Comparison of ENCODE assay signal across 8 mouse cellular contexts in the genomic region with DNA sequence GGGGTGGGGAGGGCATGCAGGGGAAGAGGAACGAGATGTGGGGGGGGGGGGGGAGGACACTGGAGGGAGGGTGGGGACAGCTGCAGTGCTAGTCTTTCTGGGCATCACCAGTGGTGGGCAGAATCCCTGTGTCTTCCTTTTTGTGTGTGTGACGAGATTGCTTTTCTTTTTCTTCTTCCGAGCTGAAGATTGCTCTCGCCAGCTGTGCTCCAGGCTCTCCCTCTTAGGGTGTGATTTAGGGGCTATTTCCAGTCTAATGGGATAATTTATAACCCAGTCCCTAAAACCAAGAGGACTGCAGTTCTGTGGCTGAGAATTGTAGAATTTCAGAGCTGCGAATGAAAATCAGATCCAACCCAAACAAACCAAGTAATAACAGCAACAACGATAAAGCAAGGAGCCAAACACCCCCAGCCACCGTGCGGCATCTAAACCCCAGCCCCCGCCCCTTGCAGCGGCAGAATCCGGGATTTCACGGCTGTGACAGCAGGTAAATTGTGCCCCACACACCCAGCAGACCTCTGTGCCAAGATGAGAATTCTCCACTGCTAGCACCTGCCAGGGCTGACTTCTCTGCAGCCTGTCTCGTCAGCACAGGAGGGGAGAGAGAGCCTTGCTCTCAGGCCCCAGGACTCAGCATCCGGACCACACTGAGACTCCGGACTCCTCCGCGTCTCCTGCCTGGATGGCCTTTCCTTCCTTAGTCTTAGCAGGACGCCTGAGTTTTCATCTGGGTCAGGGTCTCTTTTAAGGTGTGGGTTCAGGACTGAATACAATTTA.
A peak's percentile ranks its signal among the peaks of the same experiment; 100 is the strongest.
DNase-seq lines count a peak whose midpoint lies in the region; ATAC-seq and TF ChIP-seq lines count a peak whose summit lies in the region.

No protein-coding gene starts in this region.

- H3K36me3 ChIP-seq in hindbrain, embryonic 15.5 days = no peaks in the 10 kb centered on the region

- no peaks in the 10 kb centered on the region for H3K9me3 ChIP-seq in hindbrain, embryonic 15.5 days

- peak overlapping the region; percentile 30; the same call in 1 of the 2 replicates for H3K9ac ChIP-seq in hindbrain, embryonic 15.5 days

- peaks cover 3% of the 10 kb centered on the region; the same call in 1 of the 2 replicates for H3K4me1 ChIP-seq in lung, adult 2 months (ENCODE audit: control insufficient read depth, insufficient read depth, low read length)
- peaks cover 32% of the 10 kb centered on the region for H3K4me1 ChIP-seq in hindbrain, embryonic 15.5 days (replicated peaks)

- no peak for DNase-seq in lung, adult 2 months
- no peak for DNase-seq in lung, postnatal 10 days
- DNase-seq in embryo, embryonic 11 days = peak; percentile 73
- no peak for DNase-seq in right cerebral cortex, adult 18-20 months
- DNase-seq in Muller cell, postnatal 12 days (ENCODE audit: inconsistent ontology term) = no peak

- peak overlapping the region; percentile 63 for H3K4me2 ChIP-seq in hindbrain, embryonic 15.5 days

- peaks cover 6% of the 10 kb centered on the region; the same call in 1 of the 2 replicates for H3K27me3 ChIP-seq in hindbrain, embryonic 15.5 days

- ATAC-seq in hindbrain, embryonic 15.5 days (ENCODE audit: low FRiP score, low read depth) = no peak
- peak; percentile 29; the same call in 1 of the 2 replicates for ATAC-seq in megakaryocyte progenitor cell, adult 5-6 weeks (replicated peaks; ENCODE audit: poor library complexity)
- ATAC-seq in megakaryocyte-erythroid progenitor cell, adult 5-6 weeks (replicated peaks; ENCODE audit: low FRiP score, low TSS enrichment, poor library complexity, severe bottlenecking) = no peak

- no peak for TF ChIP-seq POLR2A in lung, adult 2 months (IDR thresholded peaks at IDR 0.05; ENCODE audit: borderline replicate concordance, extremely low read depth, low read depth, low read length)

- H3K27ac ChIP-seq in hindbrain, embryonic 15.5 days (replicated peaks) = 0 out of 2 replicates have a peak overlapping the region, but pooled peaks have one; percentile 51

- TF ChIP-seq CTCF in lung, adult 2 months (IDR thresholded peaks at IDR 0.05; ENCODE audit: insufficient read depth, low read length) = no peak

- 6% methylated on average over 18 of the region's 18 CpGs for WGBS in lung, adult 2 months
- WGBS in hindbrain, embryonic 15.5 days = 2% methylated on average over 18 of the region's 18 CpGs

- peak overlapping the region; percentile 21 for H3K4me3 ChIP-seq in lung, adult 2 months (replicated peaks; ENCODE audit: extremely low read depth, low read depth, low read length)
- peak overlapping the region; percentile 29 for H3K4me3 ChIP-seq in hindbrain, embryonic 15.5 days
